Mouse (Mus musculus) erythroblast, embryonic 14.5 days (primary cell): ENCODE results near the gene Ptprd. TPM values are rescaled to one million over a fixed set of nuclear protein-coding genes. Genes with fewer than 3 reads are reported as not detected.

Experiments
- H3K27me3 ChIP-seq: 2 replicates; pipeline ENCODE4 v1.6.1; 2012; ENCODE audit warnings: inconsistent platforms; ENCODE audit not compliant: control insufficient read depth
- H3K36me3 ChIP-seq: 2 replicates; pipeline ENCODE4 v1.6.1; 2012; ENCODE audit warnings: mild to moderate bottlenecking, inconsistent platforms; ENCODE audit not compliant: control insufficient read depth
- H3K4me1 ChIP-seq: 2 replicates; pipeline ENCODE4 v1.6.1; 2012; ENCODE audit warnings: inconsistent platforms; ENCODE audit not compliant: control insufficient read depth
- H3K4me3 ChIP-seq: replicated peaks from 2 replicates; pipeline ENCODE3; 2012; ENCODE audit warnings: moderate library complexity, mild to moderate bottlenecking, inconsistent platforms
- H3K9me3 ChIP-seq: 2 replicates; pipeline ENCODE4 v1.6.1; 2012; ENCODE audit warnings: low read length, inconsistent platforms, mixed read lengths; ENCODE audit not compliant: control insufficient read depth
- GATA1 ChIP-seq: IDR thresholded peaks from 2 replicates; pipeline ENCODE4 v1.6.1; 2012; ENCODE audit warnings: low read length, inconsistent platforms, mixed read lengths
- TAL1 ChIP-seq: IDR thresholded peaks from 3 replicates; pipeline ENCODE4 v1.6.1; 2012; ENCODE audit warnings: low read length, inconsistent platforms, mixed read lengths
- polyA plus RNA-seq: library from polyadenylated mRNA; stranded (reverse); fragments of >175 nt; gene quantifications from 2 replicates; pipeline ENCODE4 v1.2.3, GENCODE M21; 2012

Ptprd gene
- polyA plus RNA-seq, 1 experiment, result not detected

DNA sequence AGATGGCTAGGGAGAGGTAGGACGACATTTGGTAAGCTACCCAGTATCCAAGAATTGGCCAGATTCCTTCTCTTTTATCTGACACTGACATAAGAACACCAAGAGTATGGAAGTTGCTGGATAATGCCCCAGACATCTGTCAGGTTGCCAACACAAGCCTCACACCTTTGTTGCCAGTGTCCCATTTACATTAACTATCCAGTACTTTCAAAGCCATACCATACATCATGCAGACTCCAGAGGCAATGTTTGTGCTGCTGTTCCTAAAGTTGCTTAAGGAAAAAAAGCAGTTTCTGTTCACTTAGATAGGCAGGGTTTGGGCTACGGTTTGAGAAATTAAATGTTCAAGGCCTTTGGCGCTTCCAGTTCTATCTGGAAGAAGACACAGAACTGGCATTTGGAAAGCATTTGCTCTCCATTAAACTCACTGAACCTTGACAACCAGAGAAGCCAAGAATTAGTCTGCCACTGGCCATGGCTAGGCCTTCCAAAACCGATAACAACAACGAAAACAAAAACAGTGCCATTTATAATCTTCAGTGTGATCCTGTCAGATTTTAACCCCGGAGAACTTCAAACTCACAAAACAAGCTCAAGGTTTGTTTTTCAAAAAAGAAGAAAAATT is 2220.0 kb downstream of the Ptprd start:
- Histone ChIP-seq H3K4me1 (no peaks in the 10 kb centered on the region), H3K27me3 (no peaks in the 10 kb centered on the region), H3K36me3 (no peaks in the 10 kb centered on the region), H3K4me3 (no peak overlapping the region), H3K9me3 (no peaks in the 10 kb centered on the region)
- TF ChIP-seq GATA1 (no peak), TAL1 (no peak)

DNA sequence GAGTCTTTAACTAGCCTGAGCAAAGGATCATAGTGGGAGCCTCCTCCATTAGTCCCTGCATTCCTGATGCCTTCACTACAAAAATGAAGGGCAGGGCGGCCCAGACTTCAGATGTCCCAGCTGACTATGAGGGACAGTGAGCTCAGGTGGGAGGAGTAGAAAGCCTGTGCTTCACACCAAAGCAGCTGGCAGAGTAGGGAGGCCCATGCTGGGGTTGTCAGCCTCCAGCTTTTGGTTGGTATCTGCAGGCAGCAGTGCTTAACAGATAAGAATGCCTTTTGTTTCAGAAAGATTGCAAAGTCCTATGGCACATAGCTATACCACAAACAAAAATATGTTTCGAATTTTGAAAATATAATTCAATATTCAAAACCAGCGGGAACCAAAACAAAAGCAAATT is 2237.0 kb downstream of the Ptprd start:
- Histone ChIP-seq H3K4me3 (no peak overlapping the region), H3K9me3 (no peaks in the 10 kb centered on the region), H3K36me3 (no peaks in the 10 kb centered on the region), H3K4me1 (peaks cover 3% of the 10 kb centered on the region; the same call in 1 of the 2 replicates), H3K27me3 (no peaks in the 10 kb centered on the region)
- TF ChIP-seq GATA1 (no peak), TAL1 (no peak)

DNA sequence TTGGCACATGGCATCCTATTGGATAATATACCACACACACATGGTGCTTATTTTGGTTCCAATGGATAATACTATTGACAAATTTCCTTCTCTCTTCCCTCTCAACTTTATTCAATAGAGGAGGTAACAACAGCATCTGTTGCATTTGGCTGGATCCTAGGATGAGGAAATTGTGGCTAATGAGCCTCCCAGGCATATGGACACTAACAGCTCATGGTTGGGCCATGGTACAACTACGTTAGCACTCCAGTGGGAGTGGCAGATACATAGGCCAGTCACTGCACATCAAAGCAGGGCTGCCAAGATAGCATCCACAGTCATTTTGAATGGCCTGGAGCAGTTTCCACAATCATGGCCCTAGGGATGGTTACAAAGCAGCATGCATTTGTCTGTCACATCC is 2238.4 kb downstream of the Ptprd start:
- Histone ChIP-seq H3K9me3 (no peaks in the 10 kb centered on the region), H3K4me3 (no peak overlapping the region), H3K27me3 (no peaks in the 10 kb centered on the region), H3K4me1 (peaks cover 3% of the 10 kb centered on the region; the same call in 1 of the 2 replicates), H3K36me3 (no peaks in the 10 kb centered on the region)
- TF ChIP-seq TAL1 (no peak), GATA1 (no peak)

DNA sequence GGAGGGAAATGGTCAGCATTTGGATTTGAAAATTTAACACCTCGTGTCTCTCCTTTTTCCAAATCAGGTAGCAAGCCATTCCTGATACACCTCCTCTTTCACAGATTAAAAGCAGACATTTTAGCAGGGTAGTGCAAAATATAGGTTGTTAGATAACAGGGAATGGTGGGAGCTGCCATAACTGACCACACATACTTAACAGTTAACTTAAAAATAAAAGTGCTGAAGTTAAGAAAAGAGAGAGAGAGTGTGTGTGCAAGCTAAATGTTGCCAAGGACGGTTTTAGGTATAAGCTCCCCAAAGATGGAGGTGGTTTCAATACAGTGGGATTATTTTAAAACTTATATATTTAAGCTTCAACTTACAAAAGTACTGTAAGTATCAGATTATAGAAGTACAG is 2241.8 kb downstream of the Ptprd start:
- no peak overlapping the region for H3K4me3 ChIP-seq
- peaks cover 3% of the 10 kb centered on the region; the same call in 1 of the 2 replicates for H3K4me1 ChIP-seq
- no peaks in the 10 kb centered on the region for H3K27me3 ChIP-seq
- no peaks in the 10 kb centered on the region for H3K36me3 ChIP-seq
- no peaks in the 10 kb centered on the region for H3K9me3 ChIP-seq
- no peak for TF ChIP-seq GATA1
- no peak for TF ChIP-seq TAL1

DNA sequence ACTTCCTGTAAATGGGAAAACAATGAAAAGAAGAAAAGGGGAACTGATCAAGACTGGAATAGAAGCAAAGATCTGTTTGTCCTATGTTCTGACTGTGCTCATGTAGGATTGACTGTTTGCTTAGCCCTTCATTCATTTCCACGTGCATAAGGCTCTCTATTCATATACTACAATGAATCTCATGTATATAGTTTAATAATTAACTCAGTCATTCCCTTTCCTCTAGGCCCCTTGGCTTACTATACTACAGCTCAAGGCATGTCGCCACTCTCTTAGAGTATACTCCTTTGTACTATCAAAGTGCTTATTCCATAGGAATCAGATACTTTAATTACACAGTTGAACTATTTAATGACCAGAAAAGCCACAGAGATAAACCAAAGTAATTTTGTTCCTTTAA is 2243.1 kb downstream of the Ptprd start:
- H3K36me3 ChIP-seq, result no peaks in the 10 kb centered on the region
- H3K27me3 ChIP-seq, result no peaks in the 10 kb centered on the region
- no peaks in the 10 kb centered on the region for H3K4me1 ChIP-seq
- no peaks in the 10 kb centered on the region for H3K9me3 ChIP-seq
- H3K4me3 ChIP-seq, result no peak overlapping the region
- TF ChIP-seq TAL1, result no peak
- TF ChIP-seq GATA1, result no peak

DNA sequence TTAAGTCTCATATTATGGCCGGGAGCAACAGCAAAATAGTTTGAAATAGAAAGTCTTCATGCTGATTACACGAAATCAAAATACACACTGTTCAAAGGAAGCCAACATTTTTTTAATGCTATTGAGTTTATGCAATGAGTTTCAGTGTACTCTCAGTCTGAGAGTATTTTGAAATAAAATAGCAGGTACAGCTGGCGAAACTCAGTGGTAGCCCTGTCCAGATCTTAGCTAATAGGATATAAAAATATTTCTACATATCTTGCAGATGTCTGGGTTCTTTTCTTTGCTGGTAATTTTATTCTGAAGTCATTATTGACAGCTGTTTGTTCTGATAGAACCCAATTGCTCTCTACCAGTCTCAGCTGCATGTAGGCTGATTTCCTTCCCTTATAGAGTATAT is 2246.0 kb downstream of the Ptprd start:
- no peaks in the 10 kb centered on the region for H3K4me1 ChIP-seq
- no peaks in the 10 kb centered on the region for H3K9me3 ChIP-seq
- TF ChIP-seq GATA1, result no peak
- no peak for TF ChIP-seq TAL1
- no peak overlapping the region for H3K4me3 ChIP-seq
- H3K36me3 ChIP-seq, result no peaks in the 10 kb centered on the region
- H3K27me3 ChIP-seq, result no peaks in the 10 kb centered on the region

DNA sequence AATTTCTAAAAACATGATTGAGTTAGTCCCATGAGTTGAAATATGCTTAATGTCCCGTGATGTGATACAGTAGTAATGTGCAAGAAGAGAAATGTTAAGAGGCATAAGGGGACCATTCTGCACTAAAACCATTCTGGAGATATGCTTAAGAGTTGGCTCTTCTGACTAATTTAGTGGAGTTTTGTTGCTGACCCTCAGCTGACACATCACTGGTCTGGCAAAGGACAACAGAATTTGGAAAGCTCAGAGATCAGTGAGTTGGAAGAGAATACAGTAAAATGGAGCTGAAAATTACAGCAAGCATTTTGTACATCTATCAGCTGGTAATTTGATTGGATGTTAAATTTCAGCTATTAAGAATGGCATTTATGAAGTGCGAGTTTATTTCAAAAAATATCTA is 2248.8 kb downstream of the Ptprd start:
- Histone ChIP-seq H3K36me3 (no peaks in the 10 kb centered on the region), H3K9me3 (no peaks in the 10 kb centered on the region), H3K4me1 (no peaks in the 10 kb centered on the region), H3K4me3 (no peak overlapping the region), H3K27me3 (no peaks in the 10 kb centered on the region)
- TF ChIP-seq GATA1 (no peak), TAL1 (no peak)

DNA sequence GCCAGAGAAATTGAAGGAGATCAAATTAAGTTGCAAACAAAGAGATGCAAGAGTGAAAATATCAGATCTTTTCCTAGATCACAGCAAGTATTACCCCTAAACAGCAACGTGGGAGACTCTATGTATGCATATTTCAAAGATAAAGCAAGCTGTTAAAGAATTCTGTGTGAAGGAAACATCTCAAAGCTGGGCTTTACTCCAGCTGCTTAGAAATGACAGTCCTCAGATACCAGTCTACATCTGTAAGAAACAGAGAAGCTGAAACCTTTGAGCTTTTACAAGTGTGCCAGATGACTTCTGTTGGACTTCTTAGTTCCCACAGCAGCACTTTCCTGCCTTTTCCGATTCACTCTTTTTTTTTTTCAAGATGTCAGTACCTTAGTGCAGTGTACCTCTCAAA is 2249.9 kb downstream of the Ptprd start:
- no peaks in the 10 kb centered on the region for H3K27me3 ChIP-seq
- H3K9me3 ChIP-seq, result no peaks in the 10 kb centered on the region
- H3K4me3 ChIP-seq, result no peak overlapping the region
- TF ChIP-seq GATA1 (no peak), TAL1 (no peak)
- H3K4me1 ChIP-seq, result no peaks in the 10 kb centered on the region
- H3K36me3 ChIP-seq, result no peaks in the 10 kb centered on the region

DNA sequence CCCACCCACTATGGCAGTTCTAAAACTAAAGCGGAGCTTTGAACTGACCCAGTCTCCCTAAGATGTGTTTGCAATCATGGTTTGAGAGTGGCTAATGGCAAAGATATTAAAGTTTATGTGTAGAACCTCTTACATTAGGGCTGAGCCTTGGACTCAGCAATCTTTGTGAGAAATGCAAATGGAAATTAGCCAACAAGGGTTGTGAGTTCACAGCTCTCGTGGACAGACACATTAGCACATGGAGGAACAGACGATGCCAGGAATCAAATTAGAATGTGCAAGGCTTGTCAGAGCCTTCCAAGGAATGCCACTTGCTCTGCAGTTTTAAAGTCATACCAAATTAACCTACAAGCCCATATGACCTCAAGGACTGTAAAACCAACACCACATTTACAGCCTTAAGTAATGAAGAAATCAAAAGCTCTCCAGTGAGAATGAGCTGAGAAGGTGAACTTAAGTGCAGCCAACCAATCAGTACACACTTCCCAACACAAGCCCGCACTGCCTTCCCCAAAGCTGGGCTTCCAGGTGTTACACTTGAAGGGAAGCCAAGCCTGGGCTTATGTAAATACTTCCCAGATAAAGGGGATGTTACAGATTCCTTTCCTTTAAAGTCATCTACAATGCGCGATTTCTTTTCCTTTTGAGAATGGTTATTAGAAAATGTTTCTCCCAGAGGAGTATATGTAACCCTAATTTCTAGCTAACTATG is 2258.3 kb downstream of the Ptprd start:
- Histone ChIP-seq H3K9me3 (no peaks in the 10 kb centered on the region), H3K27me3 (no peaks in the 10 kb centered on the region), H3K4me1 (no peaks in the 10 kb centered on the region), H3K36me3 (no peaks in the 10 kb centered on the region), H3K4me3 (no peak overlapping the region)
- no peak for TF ChIP-seq TAL1
- no peak for TF ChIP-seq GATA1

DNA sequence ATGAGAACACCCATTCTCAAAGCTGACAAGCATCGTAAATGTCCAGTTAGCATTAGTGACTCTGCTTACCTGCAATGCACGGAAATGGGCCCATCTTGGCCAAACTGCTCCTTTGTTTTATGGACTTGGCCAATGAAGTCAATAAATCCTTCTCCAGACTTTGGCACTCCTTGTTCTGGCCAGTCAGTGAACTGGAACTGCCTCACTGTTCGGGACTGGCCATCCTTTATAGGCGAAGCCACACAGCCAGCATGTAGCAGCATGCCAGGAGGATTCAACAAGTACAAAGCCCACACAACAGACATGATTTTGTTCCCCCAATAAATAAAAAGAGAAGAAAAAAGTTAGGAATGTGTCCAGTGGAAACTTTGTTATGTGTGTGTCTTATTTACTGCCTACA is 2261.2 kb downstream of the Ptprd start:
- H3K4me1 ChIP-seq, result no peaks in the 10 kb centered on the region
- no peaks in the 10 kb centered on the region for H3K36me3 ChIP-seq
- H3K4me3 ChIP-seq, result no peak overlapping the region
- 0 out of 2 replicates have a peak, but pooled peaks cover under 1% of the 10 kb centered on the region for H3K9me3 ChIP-seq
- no peaks in the 10 kb centered on the region for H3K27me3 ChIP-seq
- TF ChIP-seq TAL1 (no peak), GATA1 (no peak)
